19 mouse cellular contexts compared by ENCODE assay signal in the genomic region with DNA sequence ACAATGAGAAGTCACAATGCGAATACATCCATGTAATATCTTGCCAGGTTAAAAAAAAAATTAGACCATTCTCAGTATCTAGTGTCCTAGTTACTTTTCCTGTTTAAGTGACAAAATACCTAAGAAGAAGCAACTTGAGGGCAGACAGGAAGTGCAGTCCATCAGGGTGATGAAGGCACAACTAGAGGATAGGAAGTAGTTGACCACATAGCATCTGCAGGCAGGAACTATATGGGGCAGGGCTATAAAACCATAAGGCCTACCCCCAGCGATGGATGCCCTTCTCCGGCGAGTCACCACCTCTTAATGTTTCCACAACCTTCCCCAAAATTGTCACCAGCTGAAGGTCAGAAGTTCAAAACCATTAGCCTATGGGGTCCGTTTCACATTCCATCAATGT.
"Had no signal": no experiment of that assay in that cellular context is flagged by ENCODE, and none has a peak within 500 bp of the region (broad histone marks: within the 10 kb centered on the region; RNA-seq: fewer than 3 reads in every experiment).

No protein-coding gene starts in this region.

- H3K4me1 ChIP-seq: limb, embryonic 10.5 days; limb, embryonic 13.5 days; liver, embryonic 12.5 days; liver, embryonic 15.5 days; midbrain, embryonic 15.5 days; neural tube, embryonic 12.5 days had no signal

- ATAC-seq: liver, embryonic 12.5 days; midbrain, embryonic 15.5 days had no signal

- H3K27me3 ChIP-seq: limb, embryonic 13.5 days; midbrain, embryonic 12.5 days; midbrain, embryonic 15.5 days; neural tube, embryonic 12.5 days; neural tube, embryonic 15.5 days had no signal

- H3K36me3 ChIP-seq: liver, embryonic 12.5 days; liver, embryonic 15.5 days; midbrain, embryonic 15.5 days had no signal

- DNase-seq: kidney, postnatal 25 days; layer of hippocampus, adult 9-11 months; liver; lung, adult 2 months; right cerebral cortex, adult 18-20 months; thymus, adult 2 months; thymus, postnatal 14 days; thymus, postnatal 4 days had no signal

- H3K4me2 ChIP-seq: limb, embryonic 13.5 days; liver, embryonic 12.5 days; liver, embryonic 15.5 days; midbrain, embryonic 12.5 days; midbrain, embryonic 15.5 days; neural tube, embryonic 12.5 days; neural tube, embryonic 15.5 days had no signal

- H3K27ac ChIP-seq: layer of hippocampus, adult 2 months; limb, embryonic 10.5 days; limb, embryonic 13.5 days; liver, embryonic 12.5 days; liver, embryonic 15.5 days; macrophage; midbrain, embryonic 12.5 days; midbrain, embryonic 15.5 days; neural tube, embryonic 12.5 days; neural tube, embryonic 15.5 days; stomach, postnatal 0 days had no signal

- H3K4me3 ChIP-seq: layer of hippocampus, adult 2 months; limb, embryonic 10.5 days; limb, embryonic 13.5 days; liver, embryonic 12.5 days; liver, embryonic 15.5 days; midbrain, embryonic 12.5 days; midbrain, embryonic 15.5 days; neural tube, embryonic 12.5 days; neural tube, embryonic 15.5 days had no signal

- H3K9me3 ChIP-seq: limb, embryonic 10.5 days; limb, embryonic 13.5 days; liver, embryonic 12.5 days; liver, embryonic 15.5 days; midbrain, embryonic 12.5 days; midbrain, embryonic 15.5 days; neural tube, embryonic 12.5 days; neural tube, embryonic 15.5 days had no signal

- H3K9ac ChIP-seq: limb, embryonic 13.5 days; liver, embryonic 12.5 days; liver, embryonic 15.5 days; midbrain, embryonic 12.5 days; midbrain, embryonic 15.5 days; neural tube, embryonic 12.5 days; neural tube, embryonic 15.5 days had no signal
